Mouse (Mus musculus) stomach, postnatal 0 days (tissue): ENCODE results near the gene Rdh7.

Experiments
- CTCF ChIP-seq: IDR thresholded peaks from 2 replicates; pipeline ENCODE4 v1.5.1; 2016; ENCODE audit warnings: antibody characterized with exemption, low read depth, mild to moderate bottlenecking, moderate library complexity
- EP300 ChIP-seq: optimal IDR thresholded peaks from 2 replicates; pipeline ENCODE3; 2016; ENCODE audit warnings: antibody characterized with exemption

GRCm38 (mm10) chr10:127915578-127915977, 27.0 kb upstream of the Rdh7 start:
- TF ChIP-seq CTCF (no peak), EP300 (no peak)
